Mouse (Mus musculus) heart, embryonic 16.5 days (tissue): ENCODE measurements around the gene Tmcc3. TPM values are rescaled to one million over a fixed set of nuclear protein-coding genes. Genes with fewer than 3 reads are reported as not detected.

Experiments
- ATAC-seq: fragments of 200-750 bp; cut with Nextera tagmentation; replicated peaks from 2 replicates; pipeline ENCODE4 v1.8.0; 2017; ENCODE audit warnings: moderate number of reproducible peaks; ENCODE audit not compliant: insufficient read depth, low FRiP score; ENCODE audit errors: extremely low read depth
- H3K27ac ChIP-seq: fragments of 300-500 bp; sonication (generic); 2 replicates; pipeline ENCODE4 v1.5.1; 2014; ENCODE audit warnings: mild to moderate bottlenecking, low read length, control low read depth, moderate library complexity
- H3K27me3 ChIP-seq: fragments of 300-500 bp; sonication (generic); 2 replicates; pipeline ENCODE4 v1.6.1; 2014; ENCODE audit warnings: low read length, mixed read lengths; ENCODE audit not compliant: control insufficient read depth, insufficient read depth
- H3K36me3 ChIP-seq: fragments of 300-500 bp; sonication (generic); 2 replicates; pipeline ENCODE4 v1.6.1; 2014; ENCODE audit not compliant: control insufficient read depth, insufficient read depth
- H3K4me1 ChIP-seq: fragments of 300-500 bp; sonication (generic); 2 replicates; pipeline ENCODE4 v1.6.1; 2014; ENCODE audit warnings: low read length, mixed read lengths; ENCODE audit not compliant: control insufficient read depth, insufficient read depth
- H3K4me2 ChIP-seq: fragments of 300-500 bp; sonication (generic); 2 replicates; pipeline ENCODE4 v1.6.1; 2014; ENCODE audit warnings: low read depth, mild to moderate bottlenecking, control low read depth, low read length
- H3K4me3 ChIP-seq: fragments of 300-500 bp; sonication (generic); 2 replicates; pipeline ENCODE4 v1.5.1; 2014; ENCODE audit warnings: mild to moderate bottlenecking, control low read depth, low read length
- H3K9ac ChIP-seq: fragments of 300-500 bp; sonication (generic); 2 replicates; pipeline ENCODE4 v1.6.1; 2014; ENCODE audit warnings: low read length, control low read depth
- H3K9me3 ChIP-seq: fragments of 300-500 bp; sonication (generic); replicated peaks from 2 replicates; pipeline ENCODE4 v1.6.1; 2016; ENCODE audit warnings: low read length; ENCODE audit not compliant: control insufficient read depth
- WGBS: fragments of 180-500 bp; shearing (Covaris S2); extraction: QIAGEN DNeasy Blood & Tissue Kit; methylation state at CpG from one replicate; pipeline ENCODE4 v1.1.7; 2014; 5-methylcytosine and 5-hydroxymethylcytosine counted together
- polyA plus RNA-seq: library from polyadenylated mRNA; unstranded; fragments of >200 nt; fragmentation: Nextera tagmentation; extraction: Ambion mirVana; gene quantifications from 2 replicates; pipeline ENCODE4 v1.2.1, GENCODE M21; 2015

Tmcc3 gene
- polyA plus RNA-seq, 1 experiment from 2014 or later, result 11.4 TPM

GRCm38 (mm10) chr10:94294933-94295750 lies 16.6 kb upstream of the Tmcc3 start:
- ATAC-seq, result no peak
- 56% methylated on average over 6 of the region's 6 CpGs for WGBS

DNA sequence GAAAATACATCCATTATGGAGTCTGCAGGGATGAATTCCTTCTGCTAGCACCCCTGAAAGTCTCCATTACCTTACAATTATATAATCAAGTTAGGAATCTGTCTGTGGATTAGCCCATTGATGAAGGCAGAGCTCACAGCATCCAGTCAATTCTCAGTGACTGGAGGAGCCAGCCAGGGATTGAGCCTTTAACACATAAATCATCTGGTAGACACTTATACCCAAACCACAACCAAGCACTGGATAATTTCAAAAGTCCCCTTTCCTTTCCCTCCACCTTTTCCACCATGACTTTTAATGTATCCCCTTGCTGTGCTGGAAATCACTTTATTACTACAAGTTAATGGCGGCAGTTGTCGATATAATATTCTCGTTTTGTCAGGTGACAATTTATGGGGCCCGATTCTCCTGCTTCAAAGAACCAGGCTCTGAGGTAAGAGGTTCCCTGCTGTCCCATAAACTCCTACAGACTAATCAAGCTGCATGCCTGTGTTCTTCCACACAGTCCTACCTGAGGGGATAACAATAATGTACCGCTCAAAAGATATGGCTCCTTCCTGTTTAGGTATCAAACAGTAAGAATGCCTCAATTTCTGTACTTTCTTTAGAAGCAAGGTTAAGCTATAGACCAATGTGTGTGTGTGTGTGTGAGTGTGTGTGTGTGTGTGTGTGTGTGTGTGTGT lies 15.7 kb upstream of the Tmcc3 start:
- WGBS, result 90% methylated on average over 5 of the region's 5 CpGs

More at GRCm38 (mm10) chr10:94294933-94295750, 16.6 kb upstream of the Tmcc3 start:
- Histone ChIP-seq H3K27ac (no peak overlapping the region), H3K4me2 (no peak overlapping the region), H3K27me3 (0 out of 2 replicates have a peak, but pooled peaks cover 2% of the 10 kb centered on the region), H3K9me3 (no peaks in the 10 kb centered on the region), H3K9ac (no peak overlapping the region), H3K4me3 (no peak overlapping the region), H3K36me3 (no peaks in the 10 kb centered on the region), H3K4me1 (no peaks in the 10 kb centered on the region)

GRCm38 (mm10) chr10:94298471-94298870 lies 13.3 kb upstream of the Tmcc3 start, which contains the start of gene Gm4792:
Gm4792 (minus strand) TSS chr10:94298703.
- no peak within 1 kb of the TSS for H3K27ac ChIP-seq
- no peaks in the 10 kb centered on the region for H3K9me3 ChIP-seq
- no peak for ATAC-seq
- 73% methylated on average over 3 of the region's 3 CpGs for WGBS
- no peaks in the 10 kb centered on the region for H3K36me3 ChIP-seq
- no peak within 1 kb of the TSS for H3K4me3 ChIP-seq
- H3K4me1 ChIP-seq, result no peaks in the 10 kb centered on the region
- H3K9ac ChIP-seq, result no peak within 1 kb of the TSS
- no peak within 1 kb of the TSS for H3K4me2 ChIP-seq
- 0 out of 2 replicates have a peak, but pooled peaks cover 2% of the 10 kb centered on the region for H3K27me3 ChIP-seq

More for the DNA sequence above, 15.7 kb upstream of the Tmcc3 start:
- H3K27me3 ChIP-seq, result 0 out of 2 replicates have a peak, but pooled peaks cover 2% of the 10 kb centered on the region
- no peak overlapping the region for H3K9ac ChIP-seq
- no peaks in the 10 kb centered on the region for H3K4me1 ChIP-seq
- no peaks in the 10 kb centered on the region for H3K9me3 ChIP-seq
- ATAC-seq, result no peak
- H3K4me2 ChIP-seq, result no peak overlapping the region
- no peaks in the 10 kb centered on the region for H3K36me3 ChIP-seq
- no peak overlapping the region for H3K27ac ChIP-seq
- no peak overlapping the region for H3K4me3 ChIP-seq

GRCm38 (mm10) chr10:94299301-94299700 lies 12.4 kb upstream of the Tmcc3 start:
- WGBS, result 93% methylated on average over 2 of the region's 2 CpGs
- H3K4me3 ChIP-seq, result no peak overlapping the region
- no peaks in the 10 kb centered on the region for H3K9me3 ChIP-seq
- no peak overlapping the region for H3K27ac ChIP-seq
- H3K36me3 ChIP-seq, result no peaks in the 10 kb centered on the region
- no peak for ATAC-seq
- H3K9ac ChIP-seq, result no peak overlapping the region
- no peaks in the 10 kb centered on the region for H3K4me1 ChIP-seq
- H3K4me2 ChIP-seq, result no peak overlapping the region
- 0 out of 2 replicates have a peak, but pooled peaks cover 2% of the 10 kb centered on the region for H3K27me3 ChIP-seq

DNA sequence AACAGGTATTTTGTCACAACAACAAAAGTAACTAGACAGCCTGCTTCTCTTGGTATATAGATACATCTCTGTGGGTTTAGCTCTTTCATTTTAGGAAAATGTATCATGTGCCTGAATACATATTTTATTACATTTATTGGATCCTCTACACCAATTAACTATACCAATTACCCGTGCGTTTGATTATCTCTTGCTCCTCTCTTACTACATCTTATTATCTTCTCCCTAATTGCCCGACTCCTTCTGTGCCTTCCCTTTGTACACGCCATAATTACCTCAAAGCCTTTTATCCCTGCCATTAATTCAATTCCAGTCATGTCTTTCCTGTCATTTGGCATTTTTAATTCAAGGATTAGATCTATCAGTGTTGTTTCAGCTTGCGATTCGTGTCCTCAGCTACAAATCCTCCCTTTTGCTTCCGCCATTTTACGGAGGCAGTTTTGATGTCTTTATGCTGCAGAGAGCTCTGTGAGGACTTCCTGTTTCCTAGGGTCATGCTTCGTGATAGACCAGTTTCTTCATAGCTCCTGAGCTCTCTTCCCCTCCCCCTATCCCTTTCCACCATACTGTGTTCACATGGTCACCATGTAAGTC lies 7.6 kb upstream of the Tmcc3 start:
- H3K4me1 ChIP-seq, result no peaks in the 10 kb centered on the region
- no peak overlapping the region for H3K4me3 ChIP-seq
- WGBS, result 74% methylated on average over 9 of the region's 9 CpGs
- H3K9me3 ChIP-seq, result no peaks in the 10 kb centered on the region
- H3K27ac ChIP-seq, result no peak overlapping the region
- no peak overlapping the region for H3K4me2 ChIP-seq
- ATAC-seq, result no peak
- H3K27me3 ChIP-seq, result no peaks in the 10 kb centered on the region
- no peaks in the 10 kb centered on the region for H3K36me3 ChIP-seq
- H3K9ac ChIP-seq, result no peak overlapping the region

GRCm38 (mm10) chr10:94305526-94305925 lies 6.2 kb upstream of the Tmcc3 start:
- no peak overlapping the region for H3K9ac ChIP-seq
- H3K9me3 ChIP-seq, result no peaks in the 10 kb centered on the region
- H3K4me1 ChIP-seq, result no peaks in the 10 kb centered on the region
- ATAC-seq, result no peak
- H3K4me3 ChIP-seq, result no peak overlapping the region
- H3K27ac ChIP-seq, result no peak overlapping the region
- H3K4me2 ChIP-seq, result no peak overlapping the region
- no peaks in the 10 kb centered on the region for H3K36me3 ChIP-seq
- 57% methylated on average over 5 of the region's 5 CpGs for WGBS
- peaks cover 3% of the 10 kb centered on the region for H3K27me3 ChIP-seq

DNA sequence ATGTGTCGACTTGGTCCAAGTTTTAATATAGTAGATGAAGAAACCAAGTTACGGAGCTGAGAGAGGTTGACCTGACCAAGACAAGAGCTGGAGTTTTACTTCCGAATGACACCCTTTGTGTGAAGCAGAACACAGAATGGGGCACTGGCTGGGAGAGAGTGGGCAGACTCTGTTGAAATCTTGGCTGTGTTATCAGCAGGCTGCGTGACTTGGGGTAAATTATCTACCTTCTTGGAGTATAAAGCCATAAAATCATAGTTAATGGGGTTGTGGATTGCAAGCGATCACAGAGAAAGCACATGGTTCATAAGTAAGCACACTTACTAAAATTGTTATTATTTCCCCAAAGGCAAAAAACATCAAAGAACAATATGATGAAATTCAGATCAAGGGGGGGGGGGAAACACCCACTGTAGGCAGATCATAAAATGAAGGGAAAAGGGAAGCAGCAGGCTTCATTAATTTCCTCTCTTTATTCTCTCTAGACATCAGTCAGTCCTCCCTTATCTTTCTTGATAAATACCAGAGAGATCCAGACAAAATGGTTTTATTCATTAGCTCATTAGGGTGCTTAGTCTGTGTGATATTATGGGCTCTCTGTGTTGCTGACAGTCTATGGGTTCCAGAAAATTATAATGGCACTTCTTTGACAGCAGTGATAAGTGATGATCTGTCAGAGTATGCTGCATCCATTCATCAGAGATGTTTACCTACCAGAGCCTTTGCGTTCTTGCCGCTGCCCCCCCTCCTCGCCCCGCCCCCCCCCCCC lies 1.1 kb upstream of the Tmcc3 start:
- Histone ChIP-seq H3K4me2 (no peak overlapping the region), H3K27me3 (peaks cover 5% of the 10 kb centered on the region), H3K9me3 (no peaks in the 10 kb centered on the region), H3K4me1 (peaks cover 4% of the 10 kb centered on the region; the same call in 1 of the 2 replicates), H3K36me3 (no peaks in the 10 kb centered on the region), H3K4me3 (no peak overlapping the region), H3K9ac (no peak overlapping the region), H3K27ac (no peak overlapping the region)
- WGBS, result 60% methylated on average over 7 of the region's 9 CpGs
- ATAC-seq, result no peak

- peaks cover 4% of the 10 kb centered on the region; the same call in 1 of the 2 replicates for H3K4me1 ChIP-seq
- 1% methylated on average over 45 of the region's 45 CpGs for WGBS
Observed at GRCm38 (mm10) chr10:94312007-94312715, 412 bp downstream of the Tmcc3 start.

More at GRCm38 (mm10) chr10:94312007-94312715, 412 bp downstream of the Tmcc3 start:
- peak overlapping the region; percentile 97 for H3K4me2 ChIP-seq
- ATAC-seq, result peak; percentile 49
- no peak overlapping the region for H3K27ac ChIP-seq
- H3K9ac ChIP-seq, result peak overlapping the region; percentile 64
- H3K36me3 ChIP-seq, result no peaks in the 10 kb centered on the region
- H3K27me3 ChIP-seq, result peaks cover 5% of the 10 kb centered on the region
- peak overlapping the region; percentile 62 for H3K4me3 ChIP-seq
- H3K9me3 ChIP-seq, result no peaks in the 10 kb centered on the region
